Mouse (Mus musculus): ENCODE results near the gene Hoxd12.
A peak's percentile ranks its signal among the peaks of the same experiment; 100 is the strongest.

Gene Hoxd12

GRCm38 (mm10) chr2:74663291-74663925, 11.4 kb upstream of the Hoxd12 start:
- peak; percentile 68 for DNase-seq (ENCODE audit: low read depth, low spot score)

- no peak for DNase-seq (ENCODE audit: low read depth, low spot score)
Observed at GRCm38 (mm10) chr2:74666411-74666810, 8.4 kb upstream of the Hoxd12 start.

- DNase-seq (ENCODE audit: low read depth, low spot score) = no peak
Observed at GRCm38 (mm10) chr2:74667191-74667841, 7.5 kb upstream of the Hoxd12 start.

GRCm38 (mm10) chr2:74667842-74668357, 6.9 kb upstream of the Hoxd12 start, which contains the start of gene Hoxd13:
Gene Hoxd13 (plus strand): TSS chr2:74668310.
- DNase-seq (ENCODE audit: low read depth, low spot score) = no peak

- DNase-seq (ENCODE audit: low read depth, low spot score) = no peak
Observed at GRCm38 (mm10) chr2:74668370-74669229, 6.2 kb upstream of the Hoxd12 start.

- no peak for DNase-seq (ENCODE audit: low read depth, low spot score)
Observed at GRCm38 (mm10) chr2:74669230-74669578, 5.6 kb upstream of the Hoxd12 start.

- DNase-seq (ENCODE audit: low read depth, low spot score) = no peak
Observed at GRCm38 (mm10) chr2:74669650-74670235, 5.1 kb upstream of the Hoxd12 start.

GRCm38 (mm10) chr2:74670632-74671188, 4.1 kb upstream of the Hoxd12 start:
- DNase-seq (ENCODE audit: low read depth, low spot score) = no peak

GRCm38 (mm10) chr2:74671847-74672246, 3.0 kb upstream of the Hoxd12 start:
- no peak for DNase-seq (ENCODE audit: low read depth, low spot score)

GRCm38 (mm10) chr2:74672481-74673362, 2.1 kb upstream of the Hoxd12 start:
- DNase-seq (ENCODE audit: low read depth, low spot score) = peak; percentile 49

GRCm38 (mm10) chr2:74673835-74674425, 883 bp upstream of the Hoxd12 start:
- no peak for DNase-seq (ENCODE audit: low read depth, low spot score)

GRCm38 (mm10) chr2:74675666-74676282, 961 bp downstream of the Hoxd12 start:
- no peak for DNase-seq (ENCODE audit: low read depth, low spot score)

GRCm38 (mm10) chr2:74676376-74677052, 1.7 kb downstream of the Hoxd12 start:
- DNase-seq (ENCODE audit: low read depth, low spot score) = no peak

GRCm38 (mm10) chr2:74677106-74677505, 2.3 kb downstream of the Hoxd12 start:
- no peak for DNase-seq (ENCODE audit: low read depth, low spot score)

- DNase-seq (ENCODE audit: low read depth, low spot score) = no peak
Observed at GRCm38 (mm10) chr2:74678891-74679595, 4.2 kb downstream of the Hoxd12 start, which contains the start of gene Hoxd11. Gene Hoxd11 (plus strand): TSS chr2:74679557.

- DNase-seq (ENCODE audit: low read depth, low spot score) = no peak
Observed at GRCm38 (mm10) chr2:74679596-74679971, 4.8 kb downstream of the Hoxd12 start.

GRCm38 (mm10) chr2:74679980-74680379, 5.2 kb downstream of the Hoxd12 start:
- DNase-seq (ENCODE audit: low read depth, low spot score) = no peak

Data from brain, adult 2 months (tissue).